Mouse (Mus musculus): ENCODE results near the gene Timm50. TPM values are rescaled to one million over a fixed set of nuclear protein-coding genes. Genes with fewer than 3 reads are reported as not detected.

The Timm50 gene
- 137 and 146 TPM in 2 replicates for polyA plus RNA-seq (2016; fragmentation: Nextera tagmentation; extraction: Ambion mirVana)

DNA sequence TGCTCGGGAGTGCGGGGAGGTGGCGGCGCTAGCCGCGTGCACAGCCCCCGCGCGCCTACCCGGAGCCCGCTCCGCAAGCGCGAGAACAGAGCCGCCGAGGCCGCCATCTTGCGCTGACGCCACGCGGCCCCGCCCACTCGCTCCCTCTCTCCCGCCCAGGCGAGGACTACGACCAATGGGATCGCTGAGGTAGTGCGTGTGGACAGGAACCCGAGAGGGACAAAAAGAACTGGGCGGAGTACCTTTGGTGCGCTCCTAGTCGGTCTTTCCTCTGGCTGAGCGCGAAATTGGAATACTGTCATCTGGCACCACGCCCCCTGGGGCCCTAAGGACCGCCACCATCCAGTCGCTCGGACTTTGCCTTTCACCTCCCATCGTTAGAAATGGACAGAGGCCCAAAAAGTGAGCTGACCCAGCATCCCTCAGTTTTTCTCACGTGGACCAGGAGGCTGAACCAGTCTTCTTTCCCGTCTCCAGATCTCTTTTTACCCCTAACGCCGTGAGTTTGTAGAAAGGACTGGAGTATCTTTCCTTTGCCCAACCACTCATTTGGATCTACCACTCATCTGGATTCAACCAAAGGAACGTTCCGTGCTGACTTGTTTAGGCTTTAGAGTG is at the start of gene Timm50:
Gene Timm50 (minus strand): TSS at position 147 of the 618 bp plus-strand sequence.
- under 1% methylated on average over 45 of the region's 45 CpGs for WGBS (ENCODE audit: insufficient replicate concordance)
- H3K27me3 ChIP-seq (replicated peaks), result no peaks in the 10 kb centered on the region
- peaks cover 29% of the 10 kb centered on the region for H3K4me1 ChIP-seq
- H3K27ac ChIP-seq, result peak within 1 kb of the TSS; percentile 74
- H3K4me3 ChIP-seq, result peak within 1 kb of the TSS; percentile 93
- H3K36me3 ChIP-seq, result peaks cover 69% of the 10 kb centered on the region
- H3K9me3 ChIP-seq (replicated peaks), result no peaks in the 10 kb centered on the region
- H3K9ac ChIP-seq, result peak within 1 kb of the TSS; percentile 89
- peak; percentile 97 for ATAC-seq
- H3K4me2 ChIP-seq, result peak within 1 kb of the TSS; percentile 92

GRCm38 (mm10) chr7:28360291-28360690 is 48.4 kb upstream of the Timm50 start:
- Histone ChIP-seq H3K4me3 (no peak overlapping the region), H3K27me3 (replicated peaks) (no peaks in the 10 kb centered on the region), H3K9me3 (replicated peaks) (no peaks in the 10 kb centered on the region), H3K4me2 (no peak overlapping the region), H3K4me1 (peaks cover 29% of the 10 kb centered on the region), H3K9ac (no peak overlapping the region), H3K36me3 (peaks cover 55% of the 10 kb centered on the region), H3K27ac (no peak overlapping the region)
- ATAC-seq, result no peak
- 82% methylated on average over 6 of the region's 6 CpGs for WGBS (ENCODE audit: insufficient replicate concordance)

- Histone ChIP-seq H3K9me3 (replicated peaks) (no peaks in the 10 kb centered on the region), H3K36me3 (peaks cover 54% of the 10 kb centered on the region), H3K27me3 (replicated peaks) (no peaks in the 10 kb centered on the region), H3K4me1 (peaks cover 29% of the 10 kb centered on the region), H3K4me3 (no peak overlapping the region), H3K9ac (no peak overlapping the region), H3K27ac (no peak overlapping the region), H3K4me2 (no peak overlapping the region)
- ATAC-seq, result no peak
- WGBS (ENCODE audit: insufficient replicate concordance), result 87% methylated on average over 10 of the region's 10 CpGs
These were observed 48.0 kb upstream of the Timm50 start for GRCm38 (mm10) chr7:28359854-28360253.

GRCm38 (mm10) chr7:28358431-28358830 is 46.6 kb upstream of the Timm50 start:
- Histone ChIP-seq H3K4me2 (no peak overlapping the region), H3K27ac (peak overlapping the region; percentile 70), H3K27me3 (replicated peaks) (no peaks in the 10 kb centered on the region), H3K9me3 (replicated peaks) (no peaks in the 10 kb centered on the region), H3K4me1 (peaks cover 36% of the 10 kb centered on the region), H3K4me3 (no peak overlapping the region), H3K36me3 (peaks cover 56% of the 10 kb centered on the region), H3K9ac (no peak overlapping the region)
- WGBS (ENCODE audit: insufficient replicate concordance), result 52% methylated on average over 7 of the region's 7 CpGs
- no peak for ATAC-seq

DNA sequence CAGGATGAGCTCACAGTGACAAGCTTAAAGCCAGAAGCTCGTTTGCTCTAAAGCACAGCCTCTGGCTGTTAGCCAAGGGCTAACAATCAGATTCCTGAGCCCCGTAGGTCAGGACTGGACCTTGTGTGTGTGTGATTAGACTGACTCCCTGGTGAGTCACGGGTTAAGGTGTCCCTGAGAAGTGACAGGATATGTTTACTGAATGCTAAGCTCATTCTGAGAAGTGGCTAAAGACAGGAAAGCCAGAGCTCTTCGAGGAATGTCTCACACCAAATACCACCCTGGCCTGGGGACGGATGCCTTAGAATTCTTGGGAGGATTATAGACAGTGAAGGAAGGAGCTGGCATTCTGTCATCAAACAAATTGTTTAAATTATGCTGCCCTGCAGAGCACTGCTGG is 46.1 kb upstream of the Timm50 start:
- Histone ChIP-seq H3K4me1 (peaks cover 41% of the 10 kb centered on the region), H3K27ac (peak overlapping the region; percentile 70), H3K9ac (no peak overlapping the region), H3K9me3 (replicated peaks) (no peaks in the 10 kb centered on the region), H3K27me3 (replicated peaks) (no peaks in the 10 kb centered on the region), H3K4me2 (peak overlapping the region; percentile 4; the same call in 1 of the 2 replicates), H3K4me3 (no peak overlapping the region), H3K36me3 (peaks cover 61% of the 10 kb centered on the region)
- peak; percentile 36; the same call in 1 of the 2 replicates for ATAC-seq
- 11% methylated on average over 5 of the region's 5 CpGs for WGBS (ENCODE audit: insufficient replicate concordance)

- 14% methylated on average over 5 of the region's 5 CpGs for WGBS (ENCODE audit: insufficient replicate concordance)
- peak; percentile 16; the same call in 1 of the 2 replicates for ATAC-seq
- peak overlapping the region; percentile 14; the same call in 1 of the 2 replicates for H3K9ac ChIP-seq
- no peaks in the 10 kb centered on the region for H3K9me3 ChIP-seq (replicated peaks)
- peak overlapping the region; percentile 1; the same call in 1 of the 2 replicates for H3K4me2 ChIP-seq
- H3K36me3 ChIP-seq, result peaks cover 61% of the 10 kb centered on the region
- H3K27ac ChIP-seq, result peak overlapping the region; percentile 70
- H3K27me3 ChIP-seq (replicated peaks), result no peaks in the 10 kb centered on the region
- peaks cover 46% of the 10 kb centered on the region for H3K4me1 ChIP-seq
- H3K4me3 ChIP-seq, result no peak overlapping the region
These were observed 45.1 kb upstream of the Timm50 start for GRCm38 (mm10) chr7:28356981-28357380.

DNA sequence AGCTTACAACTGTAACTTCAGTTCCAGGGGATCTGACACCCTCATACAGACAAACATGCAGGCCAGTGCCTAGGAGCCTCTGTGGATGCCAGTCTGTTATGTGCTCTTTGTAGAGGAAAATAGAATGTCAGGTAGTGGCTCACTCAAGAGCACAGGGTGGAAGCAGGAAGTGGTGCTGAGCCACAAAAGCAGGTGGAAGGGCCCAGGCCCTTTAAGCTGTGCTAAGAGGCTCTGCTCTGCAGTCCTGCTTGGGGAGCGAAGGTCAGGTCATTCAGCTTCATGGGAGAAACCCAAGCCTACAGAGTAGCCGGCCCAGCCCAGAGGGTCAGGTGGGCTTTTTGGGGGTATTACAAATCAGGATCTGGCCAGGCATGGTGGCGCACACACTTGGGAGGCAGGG is 43.3 kb upstream of the Timm50 start:
- Histone ChIP-seq H3K27ac (peak overlapping the region; percentile 16; the same call in 1 of the 2 replicates), H3K9ac (no peak overlapping the region), H3K36me3 (peaks cover 50% of the 10 kb centered on the region), H3K4me1 (peaks cover 54% of the 10 kb centered on the region), H3K4me2 (no peak overlapping the region), H3K4me3 (no peak overlapping the region), H3K9me3 (replicated peaks) (no peaks in the 10 kb centered on the region), H3K27me3 (replicated peaks) (no peaks in the 10 kb centered on the region)
- 81% methylated on average over 3 of the region's 3 CpGs for WGBS (ENCODE audit: insufficient replicate concordance)
- ATAC-seq, result no peak

DNA sequence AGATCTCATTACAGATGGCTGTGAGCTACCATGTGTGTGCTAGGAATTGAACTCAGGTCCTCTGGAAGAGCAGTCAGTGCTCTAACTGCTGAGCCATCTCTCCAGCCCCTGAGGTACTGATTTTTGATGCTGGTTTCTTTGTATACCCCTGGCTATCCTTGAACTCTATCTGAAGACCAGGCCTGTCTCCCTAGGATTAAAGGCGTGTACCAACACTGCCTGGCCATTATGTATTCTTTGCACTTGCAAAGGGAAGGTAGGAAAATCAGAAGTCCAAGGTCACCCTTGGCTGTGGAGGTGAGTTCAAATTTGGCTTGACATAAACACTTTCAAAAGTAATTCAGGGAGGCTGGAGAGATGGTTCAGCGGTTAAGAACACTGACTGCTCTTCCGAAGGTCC is 42.7 kb upstream of the Timm50 start:
- no peaks in the 10 kb centered on the region for H3K27me3 ChIP-seq (replicated peaks)
- no peak overlapping the region for H3K9ac ChIP-seq
- H3K4me1 ChIP-seq, result peaks cover 60% of the 10 kb centered on the region
- H3K9me3 ChIP-seq (replicated peaks), result no peaks in the 10 kb centered on the region
- H3K27ac ChIP-seq, result 0 out of 2 replicates have a peak overlapping the region, but pooled peaks have one; percentile 57
- no peak for ATAC-seq
- no peak overlapping the region for H3K4me3 ChIP-seq
- WGBS (ENCODE audit: insufficient replicate concordance), result 92% methylated on average over 3 of the region's 3 CpGs
- peaks cover 44% of the 10 kb centered on the region for H3K36me3 ChIP-seq
- no peak overlapping the region for H3K4me2 ChIP-seq

DNA sequence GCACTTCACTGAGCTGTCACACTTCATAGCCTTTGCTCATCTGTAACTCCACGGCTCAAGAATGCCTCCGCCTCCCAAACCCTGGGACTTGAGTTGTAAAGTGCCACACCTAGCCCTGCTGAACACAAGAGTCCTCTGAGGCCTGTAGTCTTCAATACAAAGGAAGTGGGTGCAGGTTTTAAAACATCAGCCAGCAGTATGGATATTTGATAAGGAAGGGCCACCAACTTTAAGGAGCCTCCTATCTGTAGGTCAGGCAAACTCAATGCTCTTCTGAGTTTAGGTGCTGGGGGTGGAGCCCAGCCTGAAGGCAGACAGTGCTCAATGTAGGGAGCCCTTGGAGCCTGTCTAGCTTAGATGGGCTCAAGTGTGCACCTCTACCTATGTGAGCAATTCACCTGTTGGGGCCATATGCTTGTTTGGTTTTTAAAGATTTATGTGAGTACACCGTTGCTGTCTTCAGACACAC is 42.3 kb upstream of the Timm50 start:
- no peaks in the 10 kb centered on the region for H3K27me3 ChIP-seq (replicated peaks)
- peak overlapping the region; percentile 57 for H3K27ac ChIP-seq
- no peak overlapping the region for H3K4me3 ChIP-seq
- peaks cover 40% of the 10 kb centered on the region for H3K36me3 ChIP-seq
- no peaks in the 10 kb centered on the region for H3K9me3 ChIP-seq (replicated peaks)
- H3K9ac ChIP-seq, result no peak overlapping the region
- H3K4me2 ChIP-seq, result no peak overlapping the region
- H3K4me1 ChIP-seq, result peaks cover 63% of the 10 kb centered on the region
- 77% methylated on average over 3 of the region's 3 CpGs for WGBS (ENCODE audit: insufficient replicate concordance)
- ATAC-seq, result no peak

GRCm38 (mm10) chr7:28353267-28353666 is 41.4 kb upstream of the Timm50 start:
- WGBS (ENCODE audit: insufficient replicate concordance), result 93% methylated on average over 2 of the region's 2 CpGs
- no peaks in the 10 kb centered on the region for H3K27me3 ChIP-seq (replicated peaks)
- H3K4me3 ChIP-seq, result no peak overlapping the region
- H3K4me1 ChIP-seq, result peaks cover 62% of the 10 kb centered on the region
- peak overlapping the region; percentile 50; the same call in 1 of the 2 replicates for H3K27ac ChIP-seq
- H3K9ac ChIP-seq, result no peak overlapping the region
- peak overlapping the region; percentile 13; the same call in 1 of the 2 replicates for H3K4me2 ChIP-seq
- no peak for ATAC-seq
- peaks cover 40% of the 10 kb centered on the region for H3K36me3 ChIP-seq
- H3K9me3 ChIP-seq (replicated peaks), result no peaks in the 10 kb centered on the region

DNA sequence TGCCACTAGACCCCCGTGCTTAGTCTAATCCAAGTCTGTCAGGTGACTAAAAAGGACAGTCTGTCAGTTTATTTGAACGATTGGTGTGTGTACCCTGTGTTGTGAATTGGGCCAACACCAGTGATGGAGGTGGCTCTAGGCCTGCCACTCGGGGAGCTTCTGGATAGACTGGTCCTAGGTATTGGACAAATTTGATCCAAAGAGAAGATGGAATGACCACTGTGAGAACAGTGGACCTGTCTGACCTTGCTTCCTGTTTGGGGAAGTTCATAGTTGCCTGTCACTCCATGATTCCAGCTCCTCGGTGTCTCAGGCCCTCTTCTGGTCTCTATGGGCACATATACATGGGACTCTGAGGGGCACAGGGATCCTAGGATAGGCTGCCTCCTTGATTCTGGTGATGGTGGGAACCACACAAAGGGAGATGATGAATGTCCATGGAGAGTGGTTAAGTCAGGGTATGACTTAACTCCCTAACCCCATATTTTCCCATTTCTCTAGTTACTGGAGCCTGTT is 39.9 kb upstream of the Timm50 start:
- H3K9me3 ChIP-seq (replicated peaks), result no peaks in the 10 kb centered on the region
- peaks cover 40% of the 10 kb centered on the region for H3K36me3 ChIP-seq
- ATAC-seq, result no peak
- peak overlapping the region; percentile 76 for H3K4me2 ChIP-seq
- H3K9ac ChIP-seq, result peak overlapping the region; percentile 97
- no peaks in the 10 kb centered on the region for H3K27me3 ChIP-seq (replicated peaks)
- 9% methylated on average over 4 of the region's 4 CpGs for WGBS (ENCODE audit: insufficient replicate concordance)
- peak overlapping the region; percentile 84 for H3K27ac ChIP-seq
- H3K4me1 ChIP-seq, result peaks cover 47% of the 10 kb centered on the region
- peak overlapping the region; percentile 93 for H3K4me3 ChIP-seq

GRCm38 (mm10) chr7:28350155-28350883 is 38.4 kb upstream of the Timm50 start, which contains the start of gene Rps16:
TSS of gene Rps16 (plus strand) at chr7:28350652.
- no peaks in the 10 kb centered on the region for H3K9me3 ChIP-seq (replicated peaks)
- peak within 1 kb of the TSS; percentile 97 for H3K9ac ChIP-seq
- H3K4me2 ChIP-seq, result peak within 1 kb of the TSS; percentile 76
- peaks cover 39% of the 10 kb centered on the region for H3K36me3 ChIP-seq
- under 1% methylated on average over 50 of the region's 50 CpGs for WGBS (ENCODE audit: insufficient replicate concordance)
- peaks cover 44% of the 10 kb centered on the region for H3K4me1 ChIP-seq
- H3K4me3 ChIP-seq, result peak within 1 kb of the TSS; percentile 93
- no peaks in the 10 kb centered on the region for H3K27me3 ChIP-seq (replicated peaks)
- peak within 1 kb of the TSS; percentile 84 for H3K27ac ChIP-seq
- peak; percentile 92 for ATAC-seq
